Mouse (Mus musculus) natural killer cell, adult 2 months (primary cell): Measurements from ENCODE around the gene Plaa.
"Not testable (repeated sequence)": the region's sequence is repeated elsewhere in the genome, so short reads cannot be mapped to it uniquely, and the experiment has no call there.

Experiments
- DNase-seq, 2 experiments: peaks; one replicate each; pipeline ENCODE4 v3.0.0; 2022; ENCODE audit warnings: low spot score in 2 of 2

The Plaa gene

GRCm38 (mm10) chr4:94603031-94603629, at the start of gene Plaa:
Gene Plaa, minus strand, starts transcription at chr4:94603244.
- peak; percentile 80 to 87 for DNase-seq

- not testable (repeated sequence) for DNase-seq
These were observed 47.6 kb upstream of the Plaa start for GRCm38 (mm10) chr4:94650426-94651175.

GRCm38 (mm10) chr4:94649920-94650319, 46.9 kb upstream of the Plaa start, which contains the start of gene Lrrc19:
Gene Lrrc19, minus strand, starts transcription at chr4:94650144.
- DNase-seq, result no peak

GRCm38 (mm10) chr4:94643141-94643540, 40.1 kb upstream of the Plaa start:
- DNase-seq, result no peak

- DNase-seq, result no peak
These were observed 17.0 kb upstream of the Plaa start for GRCm38 (mm10) chr4:94620077-94620476.

- DNase-seq, result no peak
These were observed 11.6 kb upstream of the Plaa start for GRCm38 (mm10) chr4:94614627-94615006.

- peak; percentile 87 to 92 for DNase-seq
These were observed 11.1 kb upstream of the Plaa start, which contains the start of gene Ift74 for GRCm38 (mm10) chr4:94613972-94614626. Gene Ift74, plus strand, starts transcription at chr4:94614491.

GRCm38 (mm10) chr4:94610339-94610738, 7.3 kb upstream of the Plaa start:
- no peak for DNase-seq

- DNase-seq, result no peak
These were observed 2.5 kb upstream of the Plaa start for GRCm38 (mm10) chr4:94605591-94605990.

GRCm38 (mm10) chr4:94604452-94605019, 1.5 kb upstream of the Plaa start:
- DNase-seq, result no peak

GRCm38 (mm10) chr4:94602496-94603030, 481 bp downstream of the Plaa start:
- DNase-seq, result no peak

GRCm38 (mm10) chr4:94601395-94601794, 1.6 kb downstream of the Plaa start:
- DNase-seq, result peak in 1 of 2 experiments; percentile 8

- DNase-seq, result no peak
These were observed 10.3 kb downstream of the Plaa start for GRCm38 (mm10) chr4:94592709-94593108.

- DNase-seq, result no peak
These were observed 11.2 kb downstream of the Plaa start for GRCm38 (mm10) chr4:94591765-94592381.

- DNase-seq, result no peak
These were observed 30.4 kb downstream of the Plaa start for GRCm38 (mm10) chr4:94572677-94573076.

GRCm38 (mm10) chr4:94564297-94564696, 38.7 kb downstream of the Plaa start:
- no peak for DNase-seq

GRCm38 (mm10) chr4:94561954-94562648, 40.9 kb downstream of the Plaa start:
- no peak for DNase-seq

GRCm38 (mm10) chr4:94560316-94560715, 42.7 kb downstream of the Plaa start:
- DNase-seq, result no peak

GRCm38 (mm10) chr4:94559266-94559665, 43.8 kb downstream of the Plaa start:
- DNase-seq, result no peak

- DNase-seq, result no peak
These were observed 45.9 kb downstream of the Plaa start for GRCm38 (mm10) chr4:94557145-94557544.
